Mouse (Mus musculus): ENCODE measurements around the gene Cdh18. TPM values are rescaled to one million over a fixed set of nuclear protein-coding genes. Genes with fewer than 3 reads are reported as not detected.

Gene Cdh18
- polyA plus RNA-seq, 1 experiment = not detected

DNA sequence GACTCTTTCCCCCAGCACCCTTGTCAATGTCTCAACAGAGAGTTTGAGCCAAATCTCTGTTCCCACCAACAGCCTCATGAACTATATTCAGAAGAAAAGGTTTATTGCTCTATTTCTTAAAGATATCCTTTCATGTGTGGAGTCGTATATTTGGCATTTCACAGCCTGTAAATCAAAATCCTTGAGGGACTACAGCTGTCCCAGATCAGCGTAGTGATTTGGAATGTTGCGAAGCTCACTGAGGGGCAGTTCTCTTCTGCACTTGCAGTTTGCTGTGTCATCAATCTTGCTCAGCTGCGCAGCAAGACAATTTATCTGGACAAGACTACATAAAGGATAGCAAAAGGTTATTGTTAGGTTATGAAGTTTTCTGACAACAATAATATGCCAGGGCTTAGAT lies 385.5 kb downstream of the Cdh18 start:
- Histone ChIP-seq H3K27me3 (ENCODE audit: control insufficient read depth, insufficient read depth, low read length) (no peaks in the 10 kb centered on the region), H3K27ac (ENCODE audit: insufficient read depth, low read depth, low read length) (no peak overlapping the region), H3K36me3 (ENCODE audit: control insufficient read depth, insufficient read depth, low read length) (no peaks in the 10 kb centered on the region), H3K4me3 (ENCODE audit: low read depth, low read length) (no peak overlapping the region), H3K4me1 (ENCODE audit: control insufficient read depth, insufficient read depth, insufficient read length, low read length) (no peaks in the 10 kb centered on the region)
- no peak for TF ChIP-seq CTCF (IDR thresholded peaks at IDR 0.05; ENCODE audit: extremely low read depth, insufficient read length, insufficient replicate concordance, low read depth, low read length)
- TF ChIP-seq POLR2A (IDR thresholded peaks at IDR 0.05; ENCODE audit: low read depth, low read length) = no peak
- 54% methylated on average over 4 of the region's 4 CpGs for WGBS

DNA sequence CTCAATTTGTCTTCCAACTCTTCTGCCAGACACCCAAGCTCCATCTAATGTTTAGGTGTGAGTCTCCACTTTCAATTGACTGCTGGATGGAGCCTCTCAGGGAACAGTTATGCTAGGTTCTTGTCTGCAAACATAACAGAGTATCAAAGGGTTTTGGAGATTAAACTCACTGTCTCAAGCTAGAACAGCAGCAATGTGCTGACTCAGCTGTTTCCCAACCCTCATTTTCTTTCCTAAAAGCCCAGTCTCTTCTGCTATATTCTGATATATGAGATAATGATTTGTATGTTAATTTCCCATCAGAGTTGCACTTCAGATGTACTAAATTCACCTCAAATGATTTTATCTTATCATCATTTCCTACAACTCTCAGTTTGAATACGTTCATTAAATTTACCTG lies 398.4 kb downstream of the Cdh18 start:
- no peaks in the 10 kb centered on the region for H3K36me3 ChIP-seq (ENCODE audit: control insufficient read depth, insufficient read depth, low read length)
- no peak overlapping the region for H3K4me3 ChIP-seq (ENCODE audit: low read depth, low read length)
- 56% methylated on average over 1 of the region's 1 CpGs for WGBS
- TF ChIP-seq CTCF (IDR thresholded peaks at IDR 0.05; ENCODE audit: extremely low read depth, insufficient read length, insufficient replicate concordance, low read depth, low read length) (no peak), POLR2A (IDR thresholded peaks at IDR 0.05; ENCODE audit: low read depth, low read length) (no peak)
- no peak overlapping the region for H3K27ac ChIP-seq (ENCODE audit: insufficient read depth, low read depth, low read length)
- H3K27me3 ChIP-seq (ENCODE audit: control insufficient read depth, insufficient read depth, low read length) = no peaks in the 10 kb centered on the region
- H3K4me1 ChIP-seq (ENCODE audit: control insufficient read depth, insufficient read depth, insufficient read length, low read length) = no peaks in the 10 kb centered on the region

DNA sequence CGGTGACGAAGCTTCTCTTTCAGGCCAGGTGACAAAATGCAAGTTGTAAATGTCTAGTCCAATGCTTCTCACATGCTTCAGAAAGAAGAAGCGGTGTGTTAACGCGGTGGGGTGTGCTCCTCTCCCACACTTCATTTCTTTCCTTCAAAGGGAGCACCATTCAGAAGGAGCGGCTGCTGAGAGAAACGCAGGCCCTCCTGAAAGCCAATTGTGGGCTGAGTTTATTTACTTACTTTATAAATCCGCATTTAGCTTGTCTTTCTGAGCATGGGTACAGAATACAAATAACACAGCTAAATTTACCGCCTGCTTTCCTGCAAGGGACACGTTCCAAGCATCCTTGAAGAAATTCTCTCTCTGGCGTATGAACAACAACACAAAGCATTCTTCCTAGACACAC lies 420.6 kb downstream of the Cdh18 start:
- Histone ChIP-seq H3K4me3 (ENCODE audit: low read depth, low read length) (no peak overlapping the region), H3K36me3 (ENCODE audit: control insufficient read depth, insufficient read depth, low read length) (no peaks in the 10 kb centered on the region), H3K27ac (ENCODE audit: insufficient read depth, low read depth, low read length) (no peak overlapping the region), H3K27me3 (ENCODE audit: control insufficient read depth, insufficient read depth, low read length) (no peaks in the 10 kb centered on the region), H3K4me1 (ENCODE audit: control insufficient read depth, insufficient read depth, insufficient read length, low read length) (no peaks in the 10 kb centered on the region)
- 81% methylated on average over 11 of the region's 11 CpGs for WGBS
- no peak for TF ChIP-seq POLR2A (IDR thresholded peaks at IDR 0.05; ENCODE audit: low read depth, low read length)
- TF ChIP-seq CTCF (IDR thresholded peaks at IDR 0.05; ENCODE audit: extremely low read depth, insufficient read length, insufficient replicate concordance, low read depth, low read length) = no peak

DNA sequence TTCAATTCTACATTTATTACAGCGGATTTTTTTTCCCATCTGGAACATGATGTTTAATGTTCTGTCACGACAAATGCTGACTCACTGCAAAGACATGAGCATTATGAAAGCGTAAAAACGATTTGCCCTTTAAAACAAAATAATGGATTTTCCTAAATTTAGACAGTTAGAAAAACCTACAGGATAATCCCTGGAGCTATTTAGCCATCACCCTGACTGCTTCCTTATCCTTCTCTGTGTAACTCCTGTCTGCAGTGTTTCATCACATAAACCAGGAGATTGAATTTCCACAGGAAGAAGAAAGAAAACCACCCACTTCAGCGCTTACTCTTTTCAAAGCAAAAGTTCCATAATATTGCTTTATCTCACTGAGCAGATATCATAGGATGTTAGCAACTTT lies 431.3 kb downstream of the Cdh18 start:
- Histone ChIP-seq H3K4me1 (ENCODE audit: control insufficient read depth, insufficient read depth, insufficient read length, low read length) (no peaks in the 10 kb centered on the region), H3K4me3 (ENCODE audit: low read depth, low read length) (no peak overlapping the region), H3K27ac (ENCODE audit: insufficient read depth, low read depth, low read length) (no peak overlapping the region), H3K36me3 (ENCODE audit: control insufficient read depth, insufficient read depth, low read length) (no peaks in the 10 kb centered on the region), H3K27me3 (ENCODE audit: control insufficient read depth, insufficient read depth, low read length) (no peaks in the 10 kb centered on the region)
- 82% methylated on average over 5 of the region's 5 CpGs for WGBS
- TF ChIP-seq CTCF (IDR thresholded peaks at IDR 0.05; ENCODE audit: extremely low read depth, insufficient read length, insufficient replicate concordance, low read depth, low read length) (no peak), POLR2A (IDR thresholded peaks at IDR 0.05; ENCODE audit: low read depth, low read length) (no peak)

DNA sequence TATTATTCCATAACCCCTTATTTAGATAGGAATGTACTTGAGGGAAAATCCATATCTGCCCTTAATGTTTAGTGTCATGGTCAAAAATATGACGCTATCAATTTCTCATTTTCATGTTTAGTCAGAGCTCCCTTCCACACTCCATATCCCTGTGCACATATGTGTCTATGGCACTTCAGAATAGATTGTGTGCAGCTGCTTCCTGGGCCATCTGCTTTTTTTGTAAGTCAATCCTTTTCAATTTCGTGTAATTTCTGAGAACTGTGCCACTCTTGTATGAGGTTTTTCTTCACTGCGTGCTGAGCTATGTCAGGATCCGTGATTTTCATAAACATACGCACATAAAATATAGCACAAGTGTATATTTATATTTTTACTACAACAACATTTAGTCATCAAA lies 435.8 kb downstream of the Cdh18 start:
- Histone ChIP-seq H3K4me3 (ENCODE audit: low read depth, low read length) (no peak overlapping the region), H3K4me1 (ENCODE audit: control insufficient read depth, insufficient read depth, insufficient read length, low read length) (no peaks in the 10 kb centered on the region), H3K36me3 (ENCODE audit: control insufficient read depth, insufficient read depth, low read length) (no peaks in the 10 kb centered on the region), H3K27me3 (ENCODE audit: control insufficient read depth, insufficient read depth, low read length) (no peaks in the 10 kb centered on the region), H3K27ac (ENCODE audit: insufficient read depth, low read depth, low read length) (no peak overlapping the region)
- TF ChIP-seq POLR2A (IDR thresholded peaks at IDR 0.05; ENCODE audit: low read depth, low read length) (no peak), CTCF (IDR thresholded peaks at IDR 0.05; ENCODE audit: extremely low read depth, insufficient read length, insufficient replicate concordance, low read depth, low read length) (no peak)
- WGBS = 69% methylated on average over 5 of the region's 5 CpGs

DNA sequence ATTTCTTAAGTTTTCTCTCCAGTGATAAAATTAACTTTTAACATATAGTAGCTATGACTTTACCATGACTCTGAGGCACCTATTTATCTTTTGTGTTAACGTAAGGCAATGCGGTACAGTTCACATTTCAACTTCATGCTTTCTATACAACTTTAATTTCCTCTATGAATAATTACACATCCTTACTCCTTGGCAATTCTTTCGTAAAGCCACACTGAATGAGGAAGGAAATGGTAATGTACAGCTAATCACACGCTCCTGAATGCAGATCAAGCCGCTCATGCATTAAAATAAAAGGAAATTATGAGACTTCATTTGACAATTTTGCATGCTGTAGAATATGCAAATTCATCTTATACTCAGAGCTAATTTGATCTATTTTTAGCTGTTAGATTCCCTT lies 467.9 kb downstream of the Cdh18 start:
- WGBS = 79% methylated on average over 5 of the region's 5 CpGs
- Histone ChIP-seq H3K4me3 (ENCODE audit: low read depth, low read length) (no peak overlapping the region), H3K27ac (ENCODE audit: insufficient read depth, low read depth, low read length) (no peak overlapping the region), H3K4me1 (ENCODE audit: control insufficient read depth, insufficient read depth, insufficient read length, low read length) (no peaks in the 10 kb centered on the region), H3K27me3 (ENCODE audit: control insufficient read depth, insufficient read depth, low read length) (no peaks in the 10 kb centered on the region), H3K36me3 (ENCODE audit: control insufficient read depth, insufficient read depth, low read length) (no peaks in the 10 kb centered on the region)
- no peak for TF ChIP-seq POLR2A (IDR thresholded peaks at IDR 0.05; ENCODE audit: low read depth, low read length)
- TF ChIP-seq CTCF (IDR thresholded peaks at IDR 0.05; ENCODE audit: extremely low read depth, insufficient read length, insufficient replicate concordance, low read depth, low read length) = no peak

DNA sequence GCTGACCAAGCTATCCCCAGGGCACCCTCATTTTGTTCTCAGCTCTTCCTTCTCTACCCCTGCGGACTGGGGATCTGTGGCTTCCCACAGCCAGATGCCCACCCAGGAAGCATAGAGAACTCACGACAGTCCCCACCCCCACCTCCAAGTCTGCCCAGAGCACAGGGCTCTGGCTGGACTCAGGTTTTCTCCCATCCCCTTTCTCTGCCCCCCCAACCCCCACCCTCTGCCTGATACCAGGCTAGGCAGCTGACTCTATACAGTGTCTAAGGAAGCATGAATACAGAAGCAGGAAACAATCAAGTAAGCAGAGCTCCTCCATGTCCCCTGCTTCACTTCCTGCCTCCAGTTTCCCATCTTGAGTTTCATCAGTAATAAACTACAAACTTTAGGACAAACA lies 472.3 kb downstream of the Cdh18 start:
- Histone ChIP-seq H3K4me3 (ENCODE audit: low read depth, low read length) (no peak overlapping the region), H3K27me3 (ENCODE audit: control insufficient read depth, insufficient read depth, low read length) (no peaks in the 10 kb centered on the region), H3K36me3 (ENCODE audit: control insufficient read depth, insufficient read depth, low read length) (no peaks in the 10 kb centered on the region), H3K27ac (ENCODE audit: insufficient read depth, low read depth, low read length) (no peak overlapping the region), H3K4me1 (ENCODE audit: control insufficient read depth, insufficient read depth, insufficient read length, low read length) (no peaks in the 10 kb centered on the region)
- TF ChIP-seq CTCF (IDR thresholded peaks at IDR 0.05; ENCODE audit: extremely low read depth, insufficient read length, insufficient replicate concordance, low read depth, low read length) (no peak), POLR2A (IDR thresholded peaks at IDR 0.05; ENCODE audit: low read depth, low read length) (no peak)
- 39% methylated on average over 2 of the region's 2 CpGs for WGBS

DNA sequence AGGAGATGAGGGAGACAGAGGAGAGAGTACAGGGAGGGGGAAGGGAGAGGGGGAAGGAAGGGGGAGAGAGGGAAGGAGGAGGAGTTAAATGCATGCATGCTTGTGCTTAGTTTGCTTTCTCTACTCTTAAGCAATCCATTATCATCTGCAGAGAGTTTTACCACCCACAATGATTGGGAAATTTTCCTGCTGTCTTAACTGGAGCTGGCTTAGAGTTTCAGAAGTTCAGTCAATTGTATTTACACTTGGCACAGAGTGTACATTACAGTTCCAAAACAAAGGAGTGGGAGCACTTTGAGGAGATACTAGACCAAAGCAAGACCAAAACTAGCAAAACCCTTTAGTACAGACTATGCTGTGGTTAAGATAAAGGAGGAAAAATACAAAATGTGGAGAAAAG lies 473.8 kb downstream of the Cdh18 start:
- Histone ChIP-seq H3K36me3 (ENCODE audit: control insufficient read depth, insufficient read depth, low read length) (no peaks in the 10 kb centered on the region), H3K4me1 (ENCODE audit: control insufficient read depth, insufficient read depth, insufficient read length, low read length) (no peaks in the 10 kb centered on the region), H3K27me3 (ENCODE audit: control insufficient read depth, insufficient read depth, low read length) (no peaks in the 10 kb centered on the region), H3K27ac (ENCODE audit: insufficient read depth, low read depth, low read length) (no peak overlapping the region), H3K4me3 (ENCODE audit: low read depth, low read length) (no peak overlapping the region)
- TF ChIP-seq POLR2A (IDR thresholded peaks at IDR 0.05; ENCODE audit: low read depth, low read length) = no peak
- TF ChIP-seq CTCF (IDR thresholded peaks at IDR 0.05; ENCODE audit: extremely low read depth, insufficient read length, insufficient replicate concordance, low read depth, low read length) = no peak

All from small intestine, adult 2 months (tissue).